Mouse (Mus musculus) G1E (cell line): Measurements from ENCODE around the gene Parg.

ENCODE experiments used
- CTCF ChIP-seq: IDR thresholded peaks from 2 replicates; pipeline ENCODE4 v1.5.1; 2012; ENCODE audit warnings: low read depth, low read length, inconsistent platforms, mixed read lengths
- GATA1 ChIP-seq: IDR thresholded peaks from 2 replicates; pipeline ENCODE4 v1.6.1; 2012; ENCODE audit warnings: borderline replicate concordance, low read length, inconsistent platforms, mixed read lengths
- POLR2AphosphoS5 ChIP-seq: IDR thresholded peaks from 2 replicates; pipeline ENCODE4 v1.6.1; 2012; ENCODE audit warnings: low read depth, low read length, inconsistent platforms; ENCODE audit not compliant: insufficient replicate concordance

DNA sequence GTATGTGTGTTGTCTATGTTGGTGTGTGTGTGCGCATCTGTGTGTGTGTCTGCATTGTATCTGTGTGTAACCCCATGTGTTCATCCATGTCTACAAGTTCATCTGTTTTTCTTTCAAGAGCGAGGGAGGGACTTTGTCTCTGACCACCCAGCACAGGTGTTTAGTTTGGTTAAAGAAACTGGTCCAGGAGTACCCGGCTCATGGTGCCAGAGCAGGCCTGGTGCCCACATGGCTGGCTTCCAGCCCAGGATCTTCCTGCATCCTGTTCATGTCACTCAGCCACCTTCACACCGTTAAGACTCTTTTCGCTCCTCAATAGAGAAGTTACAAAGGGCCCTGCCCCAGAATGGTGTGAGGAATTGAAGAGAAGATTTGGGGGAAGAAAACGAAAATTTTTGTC is 134.3 kb downstream of the Parg start:
- TF ChIP-seq CTCF = no peak
- no peak for TF ChIP-seq POLR2AphosphoS5
- TF ChIP-seq GATA1 = no peak
